Mouse (Mus musculus) stomach, embryonic 14.5 days (tissue): ENCODE results near the gene Rab8b. TPM values are rescaled to one million over a fixed set of nuclear protein-coding genes. Genes with fewer than 3 reads are reported as not detected.
"Not testable (repeated sequence)": the region's sequence is repeated elsewhere in the genome, so short reads cannot be mapped to it uniquely, and the experiment has no call there.

Experiments used
- ATAC-seq: fragments of 200-750 bp; cut with Nextera tagmentation; 2 replicates; pipeline ENCODE4 v1.8.0; 2017; ENCODE audit warnings: low read depth, moderate TSS enrichment; ENCODE audit not compliant: insufficient number of reproducible peaks, insufficient read depth, low FRiP score
- H3K27ac ChIP-seq: fragments of 300-500 bp; sonication (generic); 2 replicates; pipeline ENCODE4 v1.5.1; 2014; ENCODE audit warnings: mild to moderate bottlenecking, low read length, moderate library complexity, mixed read lengths
- H3K27me3 ChIP-seq: fragments of 300-500 bp; sonication (generic); 2 replicates; pipeline ENCODE4 v1.6.1; 2014; ENCODE audit warnings: low read length, control low read depth, mixed read lengths; ENCODE audit not compliant: control insufficient read depth, insufficient read depth
- H3K36me3 ChIP-seq: fragments of 300-500 bp; sonication (generic); 2 replicates; pipeline ENCODE4 v1.6.1; 2014; ENCODE audit warnings: mild to moderate bottlenecking, control low read depth, low read length, moderate library complexity, mixed read lengths; ENCODE audit not compliant: control insufficient read depth, insufficient read depth
- H3K4me1 ChIP-seq: fragments of 300-500 bp; sonication (generic); 2 replicates; pipeline ENCODE4 v1.6.1; 2014; ENCODE audit warnings: low read length, control low read depth, mixed read lengths; ENCODE audit not compliant: control insufficient read depth, insufficient read depth
- H3K4me2 ChIP-seq: fragments of 300-500 bp; sonication (generic); replicated peaks from 2 replicates; pipeline ENCODE4 v1.6.1; 2014; ENCODE audit warnings: low read depth, low read length, control low read depth
- H3K4me3 ChIP-seq: fragments of 300-500 bp; sonication (generic); 2 replicates; pipeline ENCODE4 v1.5.1; 2014; ENCODE audit warnings: low read depth, low read length, control low read depth
- H3K9ac ChIP-seq: fragments of 300-500 bp; sonication (generic); replicated peaks from 2 replicates; pipeline ENCODE4 v1.6.1; 2014; ENCODE audit warnings: low read depth, mild to moderate bottlenecking, control low read depth, low read length, moderate library complexity, mixed read lengths
- H3K9me3 ChIP-seq: fragments of 300-500 bp; sonication (generic); 2 replicates; pipeline ENCODE4 v1.6.1; 2016; ENCODE audit warnings: low read depth, low read length, control low read depth; ENCODE audit not compliant: control insufficient read depth
- WGBS: fragments of 180-500 bp; shearing (Covaris S2); extraction: QIAGEN DNeasy Blood & Tissue Kit; methylation state at CpG from one replicate; pipeline ENCODE4 v1.1.7; 2014; 5-methylcytosine and 5-hydroxymethylcytosine counted together
- polyA plus RNA-seq: library from polyadenylated mRNA; unstranded; fragments of >200 nt; fragmentation: Nextera tagmentation; extraction: Ambion mirVana; gene quantifications from 2 replicates; pipeline ENCODE4 v1.2.1, GENCODE M21; 2014

Rab8b gene
- polyA plus RNA-seq, 1 experiment from 2014 or later, result 25.3 TPM

DNA sequence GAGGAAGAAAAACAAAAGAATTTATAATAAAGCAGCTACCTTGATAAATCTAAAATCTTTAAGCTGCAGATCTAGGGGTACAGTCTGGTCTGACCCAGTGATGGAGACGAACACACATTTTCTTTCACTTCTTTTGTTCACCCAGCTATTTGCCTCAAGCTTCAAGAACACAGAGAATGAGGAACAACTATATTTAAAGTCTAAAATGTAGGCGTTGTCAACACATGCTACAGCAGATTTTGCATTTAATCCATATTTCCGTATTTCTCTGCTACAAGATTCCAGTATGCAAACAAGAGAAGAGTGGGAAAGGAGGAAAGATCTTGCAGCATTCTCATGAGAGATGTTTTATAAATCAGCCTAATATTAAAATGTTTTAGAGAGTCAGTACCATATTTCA is 40.6 kb downstream of the Rab8b start:
- Histone ChIP-seq H3K27me3 (no peaks in the 10 kb centered on the region), H3K4me1 (no peaks in the 10 kb centered on the region), H3K9me3 (0 out of 2 replicates have a peak, but pooled peaks cover 6% of the 10 kb centered on the region), H3K36me3 (no peaks in the 10 kb centered on the region), H3K4me2 (no peak overlapping the region), H3K9ac (no peak overlapping the region), H3K4me3 (no peak overlapping the region), H3K27ac (no peak overlapping the region)
- no peak for ATAC-seq
- WGBS, result 91% methylated on average over 3 of the region's 3 CpGs

DNA sequence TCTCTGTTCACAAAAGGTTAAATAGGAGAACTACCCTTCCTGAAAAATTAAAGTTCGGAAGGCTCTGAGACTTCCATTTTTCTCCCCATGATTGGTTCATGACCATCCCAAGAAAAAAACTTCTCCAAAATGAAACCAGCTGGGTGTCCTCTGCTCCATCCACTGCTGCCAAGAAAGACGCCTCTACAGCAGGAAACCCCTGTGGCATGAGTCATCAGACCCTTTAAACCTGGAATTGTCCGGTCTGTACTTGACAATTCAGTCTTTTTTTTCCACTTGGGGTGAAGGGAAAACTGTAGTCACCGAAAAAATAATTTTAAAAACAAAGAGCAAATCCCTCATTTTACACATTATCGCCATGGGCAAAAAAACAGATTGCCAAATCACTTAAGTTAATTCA is 42.9 kb downstream of the Rab8b start:
- no peaks in the 10 kb centered on the region; the same call in 1 of the 2 replicates for H3K4me1 ChIP-seq
- H3K36me3 ChIP-seq, result no peaks in the 10 kb centered on the region
- no peak overlapping the region for H3K4me3 ChIP-seq
- no peaks in the 10 kb centered on the region for H3K27me3 ChIP-seq
- 60% methylated on average over 5 of the region's 5 CpGs for WGBS
- H3K9ac ChIP-seq, result no peak overlapping the region
- no peak for ATAC-seq
- H3K9me3 ChIP-seq, result 0 out of 2 replicates have a peak, but pooled peaks cover 6% of the 10 kb centered on the region
- H3K27ac ChIP-seq, result no peak overlapping the region
- H3K4me2 ChIP-seq, result no peak overlapping the region

DNA sequence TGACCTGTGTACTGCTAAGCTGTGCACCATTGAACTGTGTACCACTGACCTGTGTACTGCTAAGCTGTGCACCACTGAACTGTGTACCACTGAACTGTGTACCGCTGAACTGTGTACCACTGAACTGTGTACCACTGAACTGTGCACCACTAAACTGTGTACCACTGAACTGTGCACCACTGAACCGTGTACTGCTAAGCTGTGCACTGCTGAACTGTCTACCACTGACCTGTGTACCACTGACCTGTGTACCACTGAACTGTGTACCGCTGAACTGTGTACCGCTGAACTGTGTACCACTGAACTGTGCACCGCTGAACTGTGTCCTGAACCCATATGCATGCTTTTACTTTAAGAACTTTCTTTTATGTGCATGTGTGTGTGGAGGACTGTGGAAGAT is 45.2 kb downstream of the Rab8b start:
- H3K4me2 ChIP-seq, result no peak overlapping the region
- ATAC-seq, result no peak
- 99% methylated on average over 5 of the region's 5 CpGs for whole genome bisulfite sequencing
- H3K9ac ChIP-seq, result no peak overlapping the region
- H3K27ac ChIP-seq, result no peak overlapping the region
- no peaks in the 10 kb centered on the region for H3K27me3 ChIP-seq
- H3K4me1 ChIP-seq, result no peaks in the 10 kb centered on the region; the same call in 1 of the 2 replicates
- H3K9me3 ChIP-seq, result 0 out of 2 replicates have a peak, but pooled peaks cover 6% of the 10 kb centered on the region
- H3K36me3 ChIP-seq, result no peaks in the 10 kb centered on the region
- no peak overlapping the region for H3K4me3 ChIP-seq

DNA sequence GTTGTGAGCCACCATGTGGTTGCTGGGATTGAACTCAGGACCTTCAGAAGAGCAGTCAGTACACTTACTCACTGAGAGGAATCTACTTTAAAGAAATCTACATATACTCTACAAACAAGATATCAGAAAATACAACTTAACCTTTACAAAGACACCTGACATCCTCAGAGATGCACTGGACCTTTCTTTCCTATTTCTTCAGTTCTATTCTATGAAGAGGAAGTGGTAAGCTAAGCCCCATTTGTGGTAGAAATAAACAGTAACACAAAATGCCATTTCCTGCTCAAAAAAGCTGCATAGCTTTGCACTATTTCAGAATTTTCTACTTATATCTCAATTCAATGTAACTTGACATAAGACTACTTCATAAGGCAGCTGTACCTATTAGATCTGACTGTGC is 46.0 kb downstream of the Rab8b start:
- Histone ChIP-seq H3K27ac (no peak overlapping the region), H3K4me2 (no peak overlapping the region), H3K9ac (no peak overlapping the region), H3K9me3 (0 out of 2 replicates have a peak, but pooled peaks cover 6% of the 10 kb centered on the region), H3K4me1 (no peaks in the 10 kb centered on the region; the same call in 1 of the 2 replicates), H3K36me3 (no peaks in the 10 kb centered on the region), H3K27me3 (no peaks in the 10 kb centered on the region), H3K4me3 (no peak overlapping the region)
- ATAC-seq, result no peak

DNA sequence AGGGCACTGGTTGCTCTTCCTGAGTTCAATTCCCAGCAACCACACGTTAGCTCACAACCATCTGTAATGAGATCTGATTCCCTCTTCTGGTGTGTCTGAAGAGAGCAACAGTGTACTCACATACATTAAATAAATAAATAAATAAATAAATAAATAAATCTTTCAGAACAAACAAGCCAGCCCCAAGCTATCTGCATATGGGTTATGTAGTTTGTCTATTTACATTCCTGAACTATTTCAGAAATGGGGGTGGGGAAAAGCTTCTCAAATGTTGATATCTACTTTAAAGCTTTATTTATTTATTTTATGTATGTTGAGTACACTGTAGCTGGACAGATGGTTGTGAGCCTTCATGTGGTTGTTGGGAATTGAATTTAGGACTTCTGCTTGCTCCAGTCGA is 46.5 kb downstream of the Rab8b start:
- not testable (repeated sequence) for H3K9me3 ChIP-seq, H3K27me3 ChIP-seq, H3K4me2 ChIP-seq, ATAC-seq, H3K4me1 ChIP-seq, H3K9ac ChIP-seq, H3K4me3 ChIP-seq, H3K36me3 ChIP-seq
- WGBS, result 75% methylated on average over 2 of the region's 2 CpGs
- H3K27ac ChIP-seq, result peak overlapping the region; percentile 81; the same call in 1 of the 2 replicates

DNA sequence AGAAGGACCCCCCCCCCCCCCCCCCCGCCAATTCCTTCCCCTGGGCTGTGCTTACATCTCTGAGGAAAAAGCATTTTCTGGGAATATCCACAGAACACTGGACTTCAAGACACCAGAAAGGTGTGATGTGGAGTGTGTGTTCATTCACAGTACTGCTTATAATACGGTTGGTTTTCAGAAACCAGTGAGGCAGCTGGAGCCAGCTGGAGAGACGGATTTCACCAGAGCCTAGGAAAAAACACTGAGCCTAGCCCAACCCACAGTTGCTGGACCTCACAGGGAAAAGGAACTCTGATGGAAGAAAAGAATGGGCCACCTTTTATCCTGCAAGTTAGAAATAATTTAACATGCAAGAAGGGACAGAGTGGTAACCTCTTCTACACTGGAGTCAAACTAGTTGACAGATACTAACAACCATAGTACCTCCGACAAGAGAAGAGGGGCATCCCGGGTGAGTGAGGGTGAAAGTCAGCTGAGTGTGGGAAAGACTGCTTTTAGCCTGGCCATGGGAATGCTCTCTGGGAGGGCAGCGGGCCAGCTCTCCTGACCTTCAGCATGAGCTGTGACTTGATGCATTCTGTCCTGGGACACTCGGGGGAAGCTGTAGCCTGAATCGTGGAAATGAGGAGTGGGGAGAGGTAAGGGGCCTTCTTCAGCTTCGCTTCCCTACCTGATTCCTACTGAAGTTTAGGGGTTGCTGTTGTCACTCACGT is 47.3 kb downstream of the Rab8b start:
- H3K4me3 ChIP-seq, result no peak overlapping the region
- H3K4me1 ChIP-seq, result no peaks in the 10 kb centered on the region; the same call in 1 of the 2 replicates
- 68% methylated on average over 10 of the region's 10 CpGs for WGBS
- H3K27ac ChIP-seq, result peak overlapping the region; percentile 81
- H3K27me3 ChIP-seq, result no peaks in the 10 kb centered on the region
- ATAC-seq, result no peak; the same call in 1 of the 2 replicates
- H3K9ac ChIP-seq, result no peak overlapping the region
- H3K9me3 ChIP-seq, result 0 out of 2 replicates have a peak, but pooled peaks cover 6% of the 10 kb centered on the region
- no peaks in the 10 kb centered on the region for H3K36me3 ChIP-seq
- 0 out of 2 replicates have a peak overlapping the region, but pooled peaks have one; percentile 7 for H3K4me2 ChIP-seq

DNA sequence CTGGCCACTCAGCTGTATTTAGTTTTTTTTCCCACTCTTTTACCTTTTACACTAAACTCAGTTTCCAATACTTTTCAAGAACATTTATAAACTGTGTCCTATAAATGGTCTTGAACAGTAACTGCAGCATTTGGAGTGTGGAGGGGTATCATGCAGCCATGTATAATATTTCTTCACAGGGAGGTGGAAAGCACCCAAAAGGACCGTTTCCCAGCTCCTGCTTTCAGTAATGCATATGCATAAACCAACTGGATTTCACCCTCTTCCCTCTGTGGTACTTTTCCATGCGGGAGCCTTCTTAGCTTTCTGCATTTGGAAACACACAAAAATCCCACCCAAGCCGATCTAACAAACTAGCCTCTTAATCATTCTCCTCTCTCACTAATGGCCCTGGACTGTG is 54.8 kb downstream of the Rab8b start:
- Histone ChIP-seq H3K27ac (no peak overlapping the region), H3K4me3 (no peak overlapping the region), H3K9me3 (no peaks in the 10 kb centered on the region), H3K36me3 (no peaks in the 10 kb centered on the region; the same call in none of the 2 replicates), H3K4me1 (peaks cover 9% of the 10 kb centered on the region; the same call in 1 of the 2 replicates), H3K27me3 (no peaks in the 10 kb centered on the region), H3K4me2 (no peak overlapping the region), H3K9ac (no peak overlapping the region)
- 57% methylated on average over 3 of the region's 3 CpGs for WGBS
- no peak for ATAC-seq

DNA sequence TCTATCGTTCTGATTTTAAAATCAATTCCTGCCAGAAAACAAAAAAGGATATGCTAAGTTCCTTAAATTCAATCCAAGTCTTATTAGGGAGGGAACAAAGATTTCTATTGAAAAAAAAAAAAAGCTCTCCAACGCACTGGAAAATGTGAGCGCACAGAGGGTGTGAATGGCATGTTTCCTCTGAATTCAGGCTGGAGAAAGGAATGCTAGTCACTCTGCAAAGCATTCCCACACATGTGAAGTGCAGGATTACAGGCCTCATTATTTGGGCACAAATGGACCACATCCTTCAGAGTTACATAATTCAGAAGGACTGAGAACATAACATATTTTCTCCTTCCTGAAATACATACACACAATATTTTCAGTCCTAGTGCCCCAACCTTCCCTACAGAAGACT is 56.0 kb downstream of the Rab8b start:
- no peak for ATAC-seq
- H3K27me3 ChIP-seq, result no peaks in the 10 kb centered on the region
- H3K4me2 ChIP-seq, result no peak overlapping the region
- H3K4me1 ChIP-seq, result peaks cover 9% of the 10 kb centered on the region; the same call in 1 of the 2 replicates
- no peak overlapping the region for H3K27ac ChIP-seq
- H3K4me3 ChIP-seq, result no peak overlapping the region
- no peaks in the 10 kb centered on the region; the same call in none of the 2 replicates for H3K36me3 ChIP-seq
- H3K9me3 ChIP-seq, result no peaks in the 10 kb centered on the region
- WGBS, result 67% methylated on average over 3 of the region's 3 CpGs
- no peak overlapping the region for H3K9ac ChIP-seq
